Mouse (Mus musculus) intestine, embryonic 15.5 days (tissue): ENCODE results near the gene Nelfcd. TPM values are rescaled to one million over a fixed set of nuclear protein-coding genes. Genes with fewer than 3 reads are reported as not detected.

Experiments used
- ATAC-seq: fragments of 200-750 bp; cut with Nextera tagmentation; 2 replicates; pipeline ENCODE4 v1.8.0; 2017; ENCODE audit warnings: moderate TSS enrichment, moderate library complexity
- H3K27ac ChIP-seq: fragments of 300-500 bp; sonication (generic); 2 replicates; pipeline ENCODE4 v1.5.1; 2015; ENCODE audit warnings: mild to moderate bottlenecking, inconsistent platforms
- H3K27me3 ChIP-seq: fragments of 300-500 bp; sonication (generic); replicated peaks from 2 replicates; pipeline ENCODE4 v1.6.1; 2015; ENCODE audit warnings: inconsistent platforms
- H3K36me3 ChIP-seq: fragments of 300-500 bp; sonication (generic); 2 replicates; pipeline ENCODE4 v1.6.1; 2015; ENCODE audit warnings: inconsistent platforms
- H3K4me1 ChIP-seq: fragments of 300-500 bp; sonication (generic); replicated peaks from 2 replicates; pipeline ENCODE4 v1.6.1; 2015; ENCODE audit warnings: inconsistent platforms
- H3K4me2 ChIP-seq: fragments of 300-500 bp; sonication (generic); replicated peaks from 2 replicates; pipeline ENCODE4 v1.6.1; 2015; ENCODE audit warnings: mild to moderate bottlenecking, inconsistent platforms
- H3K4me3 ChIP-seq: fragments of 300-500 bp; sonication (generic); replicated peaks from 2 replicates; pipeline ENCODE4 v1.5.1; 2015; ENCODE audit warnings: inconsistent platforms
- H3K9ac ChIP-seq: fragments of 300-500 bp; sonication (generic); 2 replicates; pipeline ENCODE4 v1.6.1; 2015; ENCODE audit warnings: inconsistent platforms
- H3K9me3 ChIP-seq: fragments of 300-500 bp; sonication (generic); 2 replicates; pipeline ENCODE4 v1.6.1; 2016; ENCODE audit warnings: inconsistent platforms
- WGBS: fragments of 180-500 bp; shearing (Covaris S2); methylation state at CpG from one replicate; pipeline ENCODE4 v1.1.7; 2015; 5-methylcytosine and 5-hydroxymethylcytosine counted together
- polyA plus RNA-seq: library from polyadenylated mRNA; unstranded; fragments of >200 nt; fragmentation: Nextera tagmentation; extraction: Ambion mirVana; gene quantifications from 2 replicates; pipeline ENCODE4 v1.2.1, GENCODE M21; 2015

The Nelfcd gene
- polyA plus RNA-seq = 83.3 and 83.6 TPM in 2 replicates

DNA sequence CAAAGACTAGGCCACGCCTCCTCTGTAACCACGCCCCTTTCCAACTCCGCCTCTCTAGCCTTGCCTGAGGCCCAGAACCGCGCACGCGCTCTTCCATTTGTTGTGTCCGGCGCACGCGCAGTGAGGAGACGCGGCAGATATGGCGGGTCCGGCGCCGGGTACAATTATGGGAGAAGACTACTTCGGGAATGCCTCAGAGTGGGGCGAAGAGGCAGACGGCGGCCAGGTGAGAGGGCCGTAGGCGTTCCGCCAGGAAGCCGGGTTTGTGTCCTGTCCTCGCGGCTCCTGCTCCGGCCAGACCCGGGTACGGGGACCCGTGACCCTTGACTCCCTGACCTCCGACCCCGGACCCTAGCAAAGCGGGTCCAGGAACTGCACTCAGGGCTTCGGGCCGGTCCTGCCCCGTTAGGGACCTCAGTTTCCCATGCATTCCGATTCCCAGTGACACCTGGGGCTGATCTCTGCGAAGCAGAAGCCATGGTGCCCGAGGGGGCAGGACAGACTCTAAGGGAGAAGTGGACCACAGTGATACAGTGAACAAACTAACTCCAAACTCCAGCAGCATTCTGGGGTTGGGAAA lies at the start of gene Nelfcd:
Gene Nelfcd (plus strand): TSS at position 74 of the 580 bp plus-strand sequence.
- H3K4me2 ChIP-seq = peak within 1 kb of the TSS; percentile 61
- peak; percentile 98 for ATAC-seq
- no peaks in the 10 kb centered on the region for H3K9me3 ChIP-seq
- H3K27ac ChIP-seq = no peak within 1 kb of the TSS
- H3K4me3 ChIP-seq = peak within 1 kb of the TSS; percentile 75
- peaks cover 5% of the 10 kb centered on the region; the same call in 1 of the 2 replicates for H3K36me3 ChIP-seq
- under 1% methylated on average over 40 of the region's 40 CpGs for WGBS
- H3K4me1 ChIP-seq = peaks cover 4% of the 10 kb centered on the region
- no peaks in the 10 kb centered on the region for H3K27me3 ChIP-seq
- peak within 1 kb of the TSS; percentile 72 for H3K9ac ChIP-seq

- no peak overlapping the region for H3K27ac ChIP-seq
- H3K4me3 ChIP-seq = no peak overlapping the region
- no peaks in the 10 kb centered on the region for H3K36me3 ChIP-seq
- WGBS = 85% methylated on average over 10 of the region's 10 CpGs
- no peak overlapping the region for H3K9ac ChIP-seq
- H3K27me3 ChIP-seq = no peaks in the 10 kb centered on the region
- ATAC-seq = no peak
- H3K9me3 ChIP-seq = no peaks in the 10 kb centered on the region
- H3K4me1 ChIP-seq = no peaks in the 10 kb centered on the region
- H3K4me2 ChIP-seq = no peak overlapping the region
These were observed 49.0 kb upstream of the Nelfcd start for GRCm38 (mm10) chr2:174366571-174366970.

DNA sequence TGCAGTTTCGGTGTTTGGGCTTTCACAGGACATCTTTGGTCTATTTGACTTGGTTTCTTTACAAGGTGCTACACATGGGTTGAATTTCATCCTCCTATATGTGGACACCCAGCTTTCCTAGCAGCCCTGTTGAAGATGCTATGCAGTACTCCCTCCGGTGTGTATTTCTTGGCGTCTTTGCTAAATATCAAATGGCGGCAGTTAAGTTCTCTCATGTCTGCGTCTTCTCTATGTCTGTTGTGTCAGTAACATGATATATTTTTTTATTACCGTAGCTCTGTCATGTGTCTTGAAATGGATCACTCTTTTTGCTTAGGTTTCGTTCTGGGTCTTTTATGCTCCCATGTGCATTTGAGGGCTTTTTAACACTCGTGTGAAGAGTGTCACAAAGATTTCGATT lies 34.6 kb upstream of the Nelfcd start:
- no peak overlapping the region for H3K9ac ChIP-seq
- H3K27ac ChIP-seq = no peak overlapping the region
- WGBS = 87% methylated on average over 9 of the region's 9 CpGs
- no peaks in the 10 kb centered on the region for H3K27me3 ChIP-seq
- H3K4me3 ChIP-seq = no peak overlapping the region
- H3K4me1 ChIP-seq = no peaks in the 10 kb centered on the region
- no peak for ATAC-seq
- no peak overlapping the region for H3K4me2 ChIP-seq
- H3K9me3 ChIP-seq = no peaks in the 10 kb centered on the region
- no peaks in the 10 kb centered on the region for H3K36me3 ChIP-seq

DNA sequence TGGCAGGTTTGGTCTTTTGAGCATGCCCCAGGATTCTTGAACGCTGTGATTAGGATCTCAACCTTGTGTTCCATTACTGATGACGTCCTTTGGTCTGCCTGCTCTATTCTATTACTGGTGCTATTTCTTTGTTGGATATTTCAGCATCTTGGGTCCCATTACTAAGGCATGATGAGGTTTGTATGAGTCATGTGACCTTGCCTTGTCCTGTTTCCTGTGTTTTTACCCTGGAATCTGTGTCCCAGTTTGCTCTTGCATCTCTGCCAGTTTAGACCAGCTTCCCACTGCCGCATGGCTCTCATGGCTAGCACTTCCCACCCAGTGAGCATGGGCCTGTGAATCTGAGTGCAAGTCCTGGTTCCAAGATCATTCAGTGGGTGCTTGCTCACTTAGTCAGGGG lies 23.7 kb upstream of the Nelfcd start:
- no peaks in the 10 kb centered on the region for H3K36me3 ChIP-seq
- no peaks in the 10 kb centered on the region for H3K27me3 ChIP-seq
- WGBS = 89% methylated on average over 3 of the region's 3 CpGs
- no peaks in the 10 kb centered on the region for H3K4me1 ChIP-seq
- no peak overlapping the region for H3K4me2 ChIP-seq
- no peak overlapping the region for H3K4me3 ChIP-seq
- no peak overlapping the region for H3K9ac ChIP-seq
- no peak for ATAC-seq
- no peaks in the 10 kb centered on the region for H3K9me3 ChIP-seq
- H3K27ac ChIP-seq = no peak overlapping the region

DNA sequence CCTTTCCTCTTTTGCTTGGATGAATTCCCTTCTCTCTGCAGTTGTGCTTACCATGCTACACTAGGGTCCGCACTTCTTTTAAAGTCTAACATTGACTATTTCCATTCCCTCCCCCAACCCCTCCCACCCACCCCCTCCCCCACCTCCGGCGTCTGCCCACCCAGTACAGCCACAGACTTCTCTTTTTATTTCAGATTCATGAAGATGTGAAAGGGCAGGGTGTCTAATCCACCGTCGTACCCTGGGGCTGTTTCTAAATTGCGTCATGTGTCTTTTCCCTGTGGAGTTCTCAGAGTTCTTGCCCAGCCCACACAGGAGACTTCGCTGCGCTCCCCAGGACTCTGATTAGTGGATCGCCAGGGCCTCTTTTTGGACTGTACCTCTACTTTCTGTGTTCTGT lies 23.1 kb upstream of the Nelfcd start:
- Histone ChIP-seq H3K27ac (no peak overlapping the region), H3K4me1 (no peaks in the 10 kb centered on the region), H3K4me2 (no peak overlapping the region), H3K4me3 (no peak overlapping the region), H3K9ac (no peak overlapping the region), H3K27me3 (no peaks in the 10 kb centered on the region), H3K9me3 (no peaks in the 10 kb centered on the region), H3K36me3 (no peaks in the 10 kb centered on the region)
- WGBS = 75% methylated on average over 9 of the region's 9 CpGs
- ATAC-seq = no peak

DNA sequence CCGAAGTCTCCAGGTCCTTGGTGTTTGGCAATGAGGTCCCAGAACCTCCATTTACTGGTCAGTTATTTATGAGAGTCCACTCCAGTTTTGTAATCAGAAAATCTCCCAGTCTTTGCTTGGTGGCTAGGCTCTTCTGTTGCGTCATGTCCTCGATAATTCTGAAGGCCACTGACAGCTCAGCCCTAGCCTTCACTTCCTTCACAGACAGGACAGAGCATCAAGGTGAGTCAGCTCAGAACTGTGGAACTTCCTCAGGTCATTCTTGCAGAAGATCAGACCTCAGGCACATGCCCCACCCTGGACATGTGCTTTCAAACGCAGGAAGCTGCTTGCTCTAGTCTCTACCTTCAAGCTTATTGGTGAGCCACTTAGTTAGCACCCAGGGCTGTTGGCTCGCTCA lies 22.2 kb upstream of the Nelfcd start:
- no peak overlapping the region for H3K9ac ChIP-seq
- H3K36me3 ChIP-seq = no peaks in the 10 kb centered on the region
- no peaks in the 10 kb centered on the region for H3K9me3 ChIP-seq
- no peak for ATAC-seq
- no peaks in the 10 kb centered on the region for H3K27me3 ChIP-seq
- no peaks in the 10 kb centered on the region for H3K4me1 ChIP-seq
- no peak overlapping the region for H3K4me3 ChIP-seq
- no peak overlapping the region for H3K4me2 ChIP-seq
- WGBS = 67% methylated on average over 5 of the region's 5 CpGs
- H3K27ac ChIP-seq = no peak overlapping the region

GRCm38 (mm10) chr2:174396643-174397042 lies 19.0 kb upstream of the Nelfcd start:
- ATAC-seq = no peak
- H3K36me3 ChIP-seq = no peaks in the 10 kb centered on the region
- H3K4me3 ChIP-seq = no peak overlapping the region
- 82% methylated on average over 10 of the region's 10 CpGs for WGBS
- no peaks in the 10 kb centered on the region for H3K9me3 ChIP-seq
- no peaks in the 10 kb centered on the region for H3K4me1 ChIP-seq
- H3K27me3 ChIP-seq = no peaks in the 10 kb centered on the region
- H3K27ac ChIP-seq = no peak overlapping the region
- no peak overlapping the region for H3K4me2 ChIP-seq
- H3K9ac ChIP-seq = no peak overlapping the region

- WGBS = 84% methylated on average over 1 of the region's 1 CpGs
These were observed 18.5 kb upstream of the Nelfcd start for GRCm38 (mm10) chr2:174397065-174397464.

DNA sequence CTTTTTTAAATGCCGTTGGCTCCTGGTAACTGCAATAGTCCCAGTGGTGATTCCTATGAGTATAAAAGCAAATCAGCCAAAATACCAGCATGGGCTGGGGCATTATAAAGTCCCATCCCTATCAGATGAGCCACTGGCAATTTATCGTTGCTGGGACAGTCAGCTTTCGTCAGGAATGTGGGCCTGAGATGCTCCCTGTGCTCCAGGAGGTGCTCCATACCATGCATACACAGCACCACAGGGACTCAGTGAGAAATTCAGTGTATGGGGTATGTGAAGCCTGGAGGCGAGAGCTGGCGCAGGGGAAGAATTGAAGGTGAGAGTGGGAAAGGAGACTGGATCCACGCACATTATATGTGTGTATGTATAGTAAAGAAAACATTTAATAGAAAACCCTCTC lies 17.7 kb upstream of the Nelfcd start:
- Histone ChIP-seq H3K36me3 (no peaks in the 10 kb centered on the region), H3K27me3 (no peaks in the 10 kb centered on the region), H3K4me3 (no peak overlapping the region), H3K9ac (no peak overlapping the region), H3K4me2 (no peak overlapping the region), H3K4me1 (no peaks in the 10 kb centered on the region), H3K27ac (no peak overlapping the region), H3K9me3 (no peaks in the 10 kb centered on the region)
- 90% methylated on average over 6 of the region's 6 CpGs for WGBS
- no peak for ATAC-seq

More at GRCm38 (mm10) chr2:174397065-174397464, 18.5 kb upstream of the Nelfcd start:
- H3K4me3 ChIP-seq = no peak overlapping the region
- no peaks in the 10 kb centered on the region for H3K4me1 ChIP-seq
- H3K27ac ChIP-seq = no peak overlapping the region
- H3K27me3 ChIP-seq = no peaks in the 10 kb centered on the region
- H3K36me3 ChIP-seq = no peaks in the 10 kb centered on the region
- H3K9ac ChIP-seq = no peak overlapping the region
- no peaks in the 10 kb centered on the region for H3K9me3 ChIP-seq
- ATAC-seq = no peak
- no peak overlapping the region for H3K4me2 ChIP-seq

DNA sequence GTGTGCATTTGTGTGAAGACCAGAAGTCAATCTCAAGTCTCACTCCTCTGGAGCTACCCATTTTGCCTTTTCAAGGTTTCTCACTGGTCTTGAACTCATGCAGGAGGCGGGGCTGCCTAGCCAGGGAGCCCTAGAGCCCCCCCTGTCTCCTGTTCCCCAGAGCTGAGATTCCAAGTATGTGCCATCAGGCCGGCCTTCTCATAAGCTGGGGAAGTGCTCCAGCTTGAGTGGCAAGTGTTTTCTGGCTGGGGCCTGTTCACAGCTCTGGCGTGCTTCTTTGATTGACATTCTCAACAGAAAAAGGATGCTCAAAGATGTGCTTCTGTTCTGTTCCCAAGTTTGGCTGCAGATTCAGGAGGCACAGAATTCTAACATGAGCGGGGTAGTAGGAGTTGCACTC lies 15.2 kb upstream of the Nelfcd start:
- no peaks in the 10 kb centered on the region for H3K36me3 ChIP-seq
- H3K27ac ChIP-seq = no peak overlapping the region
- H3K4me3 ChIP-seq = no peak overlapping the region
- 89% methylated on average over 4 of the region's 4 CpGs for WGBS
- no peak overlapping the region for H3K9ac ChIP-seq
- H3K27me3 ChIP-seq = no peaks in the 10 kb centered on the region
- no peak for ATAC-seq
- H3K4me1 ChIP-seq = no peaks in the 10 kb centered on the region
- H3K9me3 ChIP-seq = no peaks in the 10 kb centered on the region
- H3K4me2 ChIP-seq = no peak overlapping the region

- WGBS = 33% methylated on average over 2 of the region's 2 CpGs
- H3K4me1 ChIP-seq = no peaks in the 10 kb centered on the region
- H3K9me3 ChIP-seq = no peaks in the 10 kb centered on the region
- H3K4me2 ChIP-seq = no peak overlapping the region
- H3K27ac ChIP-seq = no peak overlapping the region
- no peak overlapping the region for H3K4me3 ChIP-seq
- no peaks in the 10 kb centered on the region for H3K36me3 ChIP-seq
- H3K9ac ChIP-seq = no peak overlapping the region
- no peak for ATAC-seq
- no peaks in the 10 kb centered on the region for H3K27me3 ChIP-seq
These were observed 5.4 kb upstream of the Nelfcd start for GRCm38 (mm10) chr2:174410222-174410621.

DNA sequence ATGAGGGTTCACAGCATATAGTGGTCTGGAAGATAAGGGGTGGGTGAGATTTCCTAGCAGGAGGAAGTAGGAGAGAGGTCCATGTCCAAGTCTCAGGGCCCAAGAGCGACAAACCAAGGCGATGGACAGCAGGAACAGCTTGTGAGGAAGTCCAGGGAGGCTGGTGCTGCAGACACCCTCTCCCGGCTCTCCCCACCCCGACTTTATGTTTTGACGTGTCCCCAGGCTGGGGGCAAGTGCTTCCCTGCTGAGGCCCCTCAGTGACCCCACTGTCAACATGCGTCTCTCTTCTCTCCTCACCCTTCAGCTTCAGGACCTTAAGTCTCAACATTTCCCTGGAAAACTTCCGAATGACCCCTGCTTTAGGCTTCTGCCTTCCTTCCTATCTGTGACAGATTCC lies 2.5 kb upstream of the Nelfcd start:
- Histone ChIP-seq H3K9ac (no peak overlapping the region), H3K27ac (no peak overlapping the region), H3K9me3 (no peaks in the 10 kb centered on the region), H3K4me2 (no peak overlapping the region), H3K4me1 (peaks cover 4% of the 10 kb centered on the region), H3K36me3 (no peaks in the 10 kb centered on the region), H3K4me3 (no peak overlapping the region), H3K27me3 (no peaks in the 10 kb centered on the region)
- ATAC-seq = no peak
- 69% methylated on average over 7 of the region's 7 CpGs for WGBS

DNA sequence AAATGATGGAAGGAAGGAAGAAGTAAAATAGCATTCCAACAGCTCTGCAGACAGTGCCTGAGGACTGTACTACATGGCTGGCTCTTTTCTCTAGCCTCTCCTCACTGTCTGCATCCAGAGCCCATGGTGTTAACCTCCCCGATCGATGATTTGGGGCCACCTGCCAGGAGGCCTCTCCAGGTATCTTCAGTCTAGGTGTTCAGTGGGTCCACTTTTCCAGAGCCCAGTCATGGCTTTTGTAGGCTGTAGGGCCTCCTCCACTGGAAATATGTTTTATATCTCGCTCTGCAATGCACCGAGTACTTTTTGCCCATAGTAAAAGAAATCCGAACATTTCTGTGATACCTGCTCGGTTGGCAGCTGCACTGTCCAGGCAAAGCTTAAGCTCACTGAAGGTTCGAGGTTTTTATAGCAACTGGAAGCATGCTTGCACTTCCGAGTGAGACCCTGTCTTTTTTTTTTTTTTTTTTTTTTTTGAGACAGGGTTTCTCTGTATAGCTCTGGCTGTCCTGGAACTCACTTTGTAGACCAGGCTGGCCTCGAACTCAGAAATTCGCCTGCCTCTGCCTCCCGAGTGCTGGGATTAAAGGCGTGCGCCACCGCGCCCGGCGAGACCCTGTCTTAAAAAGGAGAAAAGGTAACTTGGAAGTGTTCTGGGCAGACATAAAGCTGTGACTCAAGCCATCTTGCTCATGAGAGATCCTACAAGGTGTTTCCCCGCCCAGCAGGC lies 438 bp upstream of the Nelfcd start:
- Histone ChIP-seq H3K27ac (no peak overlapping the region), H3K9me3 (no peaks in the 10 kb centered on the region), H3K9ac (no peak overlapping the region), H3K4me3 (peak overlapping the region; percentile 75; the same call in 1 of the 2 replicates), H3K4me2 (peak overlapping the region; percentile 61), H3K4me1 (peaks cover 4% of the 10 kb centered on the region), H3K36me3 (peaks cover 3% of the 10 kb centered on the region; the same call in 1 of the 2 replicates), H3K27me3 (no peaks in the 10 kb centered on the region)
- ATAC-seq = no peak
- WGBS = 47% methylated on average over 18 of the region's 18 CpGs
